Mouse (Mus musculus) heart, adult 2 months (tissue): ENCODE data around the gene Arhgef18. TPM values are rescaled to one million over a fixed set of nuclear protein-coding genes. Genes with fewer than 3 reads are reported as not detected.

Source experiments
- DNase-seq, 2 experiments: peaks; one replicate each; pipeline ENCODE4 v3.0.0; 2021
- H3K27ac ChIP-seq: fragments of 200-600 bp; 2 replicates; pipeline ENCODE4 v1.8.1; 2022
- H3K27me3 ChIP-seq: fragments of 200-500 bp; 2 replicates; pipeline ENCODE4 v1.6.1; 2012; ENCODE audit warnings: mild to moderate bottlenecking, low read length, inconsistent platforms, mixed read lengths; ENCODE audit not compliant: control insufficient read depth, insufficient read depth
- H3K36me3 ChIP-seq: fragments of 200-500 bp; 2 replicates; pipeline ENCODE4 v1.6.1; 2012; ENCODE audit warnings: low read length, inconsistent platforms; ENCODE audit not compliant: control insufficient read depth, insufficient read depth
- H3K4me1 ChIP-seq: fragments of 200-500 bp; 2 replicates; pipeline ENCODE4 v1.6.1; 2011; ENCODE audit warnings: low read length; ENCODE audit not compliant: control insufficient read depth, insufficient read depth
- H3K4me3 ChIP-seq: fragments of 200-600 bp; 2 replicates; pipeline ENCODE4 v1.8.1; 2022
- H3K79me2 ChIP-seq: fragments of 200-500 bp; replicated peaks from 2 replicates; pipeline ENCODE4 v1.6.1; 2012; ENCODE audit warnings: mild to moderate bottlenecking, inconsistent platforms, low read length, moderate library complexity, mixed read lengths; ENCODE audit not compliant: control insufficient read depth, insufficient read depth
- H3K9ac ChIP-seq: fragments of 200-500 bp; 2 replicates; pipeline ENCODE4 v1.6.1; 2012; ENCODE audit warnings: low read depth, mild to moderate bottlenecking, control low read depth, inconsistent platforms, low read length, mixed read lengths
- CTCF ChIP-seq: fragments of 200-600 bp; IDR thresholded peaks from 2 replicates; pipeline ENCODE4 v1.8.1; 2022; ENCODE audit warnings: antibody characterized with exemption, mild to moderate bottlenecking, moderate library complexity
- EP300 ChIP-seq: fragments of 200-500 bp; IDR thresholded peaks from 2 replicates; pipeline ENCODE4 v1.6.1; 2011; ENCODE audit warnings: low read depth, low read length, control low read depth; ENCODE audit not compliant: insufficient read depth
- POLR2A ChIP-seq: fragments of 200-500 bp; IDR thresholded peaks from 2 replicates; pipeline ENCODE4 v1.6.1; 2011; ENCODE audit warnings: mild to moderate bottlenecking, low read depth, low read length, control low read depth; ENCODE audit not compliant: insufficient read depth
- WGBS: fragments of 180-500 bp; shearing (Covaris S2); methylation state at CpG from one replicate; pipeline ENCODE4 v1.1.7; 2018; 5-methylcytosine and 5-hydroxymethylcytosine counted together
- intact Hi-C: fragments of 180-260 bp; cut with DNase I; formaldehyde crosslinking; loops from one replicate; pipeline ENCODE4 v1.15.1; 2025
- polyA plus RNA-seq: library from polyadenylated mRNA; depleted of rRNA; stranded (reverse); fragments of >200 nt; gene quantifications from 2 replicates; pipeline ENCODE4 v1.2.3, GENCODE M21; 2012
- total RNA-seq, 2 experiments: library from RNA; stranded (reverse); gene quantifications; 2 replicates each; pipeline ENCODE4 v1.2.3; 2021

Arhgef18 gene
- total and polyA plus RNA-seq, 3 experiments: 12.3 to 20.4 (median 18.7) TPM

GRCm38 (mm10) chr8:3464309-3464708 is 71.5 kb downstream of the Arhgef18 start:
- no peak for DNase-seq
- no peak overlapping the region for H3K4me3 ChIP-seq
- H3K79me2 ChIP-seq: no peaks in the 10 kb centered on the region
- H3K36me3 ChIP-seq: no peaks in the 10 kb centered on the region
- H3K27ac ChIP-seq: no peak overlapping the region
- intact Hi-C loops: no loop called here
- H3K4me1 ChIP-seq: no peaks in the 10 kb centered on the region
- no peaks in the 10 kb centered on the region for H3K27me3 ChIP-seq
- 68% methylated on average over 5 of the region's 5 CpGs for WGBS
- TF ChIP-seq CTCF (peak; percentile 52), POLR2A (no peak)
- H3K9ac ChIP-seq: no peak overlapping the region

GRCm38 (mm10) chr8:3467006-3467885 is 74.4 kb downstream of the Arhgef18 start, which contains the start of gene Pex11g:
Gene Pex11g (minus strand): TSS chr8:3467680.
- TF ChIP-seq CTCF (no peak), POLR2A (peak; percentile 87), EP300 (peak; percentile 51; the same call in 1 of the 2 replicates)
- peak within 1 kb of the TSS; percentile 83 for H3K27ac ChIP-seq

GRCm38 (mm10) chr8:3467886-3468545 is 75.2 kb downstream of the Arhgef18 start:
- H3K36me3 ChIP-seq: no peaks in the 10 kb centered on the region
- no peaks in the 10 kb centered on the region for H3K79me2 ChIP-seq
- WGBS: 55% methylated on average over 9 of the region's 9 CpGs
- H3K4me3 ChIP-seq: peak overlapping the region; percentile 60
- H3K27me3 ChIP-seq: no peaks in the 10 kb centered on the region
- no peak for DNase-seq
- TF ChIP-seq EP300 (no peak), POLR2A (no peak), CTCF (no peak)
- H3K27ac ChIP-seq: peak overlapping the region; percentile 83
- peak overlapping the region; percentile 40 for H3K9ac ChIP-seq
- no peaks in the 10 kb centered on the region for H3K4me1 ChIP-seq
- intact Hi-C loops: loop anchor here (2.0 to 5.0 kb wide), 2 partner anchors 25 to 204 kb away; partner anchors contain the start of genes Fcor and Zfp358

More at GRCm38 (mm10) chr8:3467006-3467885, 74.4 kb downstream of the Arhgef18 start, which contains the start of gene Pex11g:
- 5% methylated on average over 32 of the region's 32 CpGs for WGBS
- Histone ChIP-seq H3K27me3 (no peaks in the 10 kb centered on the region), H3K4me1 (no peaks in the 10 kb centered on the region), H3K79me2 (no peaks in the 10 kb centered on the region), H3K36me3 (no peaks in the 10 kb centered on the region), H3K4me3 (peak within 1 kb of the TSS; percentile 60), H3K9ac (peak within 1 kb of the TSS; percentile 61)
- intact Hi-C loops: loop anchor here (2.0 to 5.0 kb wide), 2 partner anchors 26 to 205 kb away; partner anchors contain the start of genes Fcor and Zfp358
- peak; percentile 97 to 98 for DNase-seq

GRCm38 (mm10) chr8:3468838-3469237 is 76.0 kb downstream of the Arhgef18 start:
- intact Hi-C loops: loop anchor here (5.0 kb wide), 1 partner anchor 203 kb away; the partner anchor contains the start of gene Fcor
- 96% methylated on average over 1 of the region's 1 CpGs for WGBS
- no peaks in the 10 kb centered on the region for H3K27me3 ChIP-seq
- H3K79me2 ChIP-seq: no peaks in the 10 kb centered on the region
- no peaks in the 10 kb centered on the region for H3K36me3 ChIP-seq
- no peak for DNase-seq
- no peak overlapping the region for H3K9ac ChIP-seq
- no peaks in the 10 kb centered on the region for H3K4me1 ChIP-seq
- H3K27ac ChIP-seq: no peak overlapping the region
- TF ChIP-seq CTCF (peak; percentile 34), EP300 (no peak)
- no peak overlapping the region for H3K4me3 ChIP-seq

GRCm38 (mm10) chr8:3470562-3470961 is 77.8 kb downstream of the Arhgef18 start, which contains the start of gene Tex45:
Gene Tex45 (plus strand): TSS chr8:3470862.
- Histone ChIP-seq H3K36me3 (no peaks in the 10 kb centered on the region), H3K4me1 (no peaks in the 10 kb centered on the region), H3K4me3 (no peak within 1 kb of the TSS), H3K9ac (no peak within 1 kb of the TSS), H3K79me2 (no peaks in the 10 kb centered on the region), H3K27ac (no peak within 1 kb of the TSS), H3K27me3 (no peaks in the 10 kb centered on the region)
- TF ChIP-seq POLR2A (no peak), CTCF (no peak), EP300 (no peak)
- intact Hi-C loops: no loop called here
- no peak for DNase-seq
